Mouse (Mus musculus) c-Kit-positive CD71-positive TER-119-positive erythroid progenitor cells, embryonic 14.5 days (primary cell): Measurements from ENCODE around the gene Pttg1.

Source experiments
- DNase-seq: peaks from one replicate; pipeline ENCODE4 v3.0.0-alpha.2; 2013; ENCODE audit warnings: low spot score

Gene Pttg1

DNA sequence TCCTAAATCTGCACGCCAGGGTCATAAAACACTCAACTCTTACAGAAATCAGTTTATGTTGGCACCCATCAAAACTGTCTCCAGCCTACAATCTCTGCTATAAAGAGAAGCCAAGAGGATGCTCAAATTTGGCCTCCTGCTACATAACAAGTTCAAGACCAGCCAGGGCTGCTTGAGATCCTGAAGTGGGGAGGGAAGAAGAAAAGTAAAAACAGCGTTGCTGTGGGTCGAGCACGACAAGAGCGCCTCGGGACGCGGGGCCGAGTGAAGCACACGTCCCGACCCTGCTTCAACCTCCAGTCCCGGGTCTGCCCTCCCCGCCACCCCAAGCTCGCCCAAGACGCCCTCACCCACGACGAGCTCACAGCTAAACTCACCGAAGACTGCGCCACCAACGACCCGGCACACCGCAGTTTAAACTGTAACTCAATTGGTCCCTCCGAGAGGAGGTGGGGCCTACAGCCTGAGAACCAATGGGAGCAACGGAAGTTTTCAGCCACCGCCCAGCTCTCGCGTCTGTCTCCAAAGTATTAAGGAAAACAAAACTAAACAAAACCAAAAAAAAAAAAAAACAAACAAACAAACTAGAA lies at the start of gene Pttg1:
Gene Pttg1, minus strand, starts transcription at position 428 of the 590 bp plus-strand sequence.
- peak; percentile 88 for DNase-seq

GRCm38 (mm10) chr11:43474225-43474774 lies 48.2 kb upstream of the Pttg1 start, which contains the start of gene C1qtnf2:
Gene C1qtnf2 (plus strand): TSS chr11:43474276.
- peak; percentile 21 for DNase-seq

DNA sequence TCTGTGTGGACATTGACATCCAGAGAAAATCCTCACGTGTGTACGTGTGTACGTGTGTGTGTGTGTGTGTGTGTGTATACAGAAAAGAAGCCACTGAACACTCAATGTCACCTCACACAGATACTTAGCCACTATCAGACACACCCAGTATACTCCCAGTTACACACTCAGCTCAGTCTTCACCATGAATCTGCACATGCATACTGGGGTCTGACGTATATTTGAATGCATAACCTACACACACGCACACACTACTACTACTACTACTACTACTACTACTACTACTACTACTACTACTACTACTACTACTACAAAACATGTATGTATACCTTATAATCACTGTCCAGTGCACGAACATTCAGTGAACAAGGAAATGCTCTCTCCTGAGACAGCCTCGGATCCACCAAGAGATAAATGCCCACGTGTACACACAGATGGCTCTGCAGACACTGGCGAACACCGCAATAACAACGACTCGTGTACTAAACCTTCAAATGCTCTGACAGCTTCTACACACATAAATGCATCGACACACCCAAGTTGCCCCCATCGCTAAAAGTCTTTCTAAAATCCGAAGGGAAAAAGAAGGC lies 47.7 kb upstream of the Pttg1 start:
- DNase-seq = no peak

GRCm38 (mm10) chr11:43473115-43473514 lies 47.1 kb upstream of the Pttg1 start:
- DNase-seq = no peak

DNA sequence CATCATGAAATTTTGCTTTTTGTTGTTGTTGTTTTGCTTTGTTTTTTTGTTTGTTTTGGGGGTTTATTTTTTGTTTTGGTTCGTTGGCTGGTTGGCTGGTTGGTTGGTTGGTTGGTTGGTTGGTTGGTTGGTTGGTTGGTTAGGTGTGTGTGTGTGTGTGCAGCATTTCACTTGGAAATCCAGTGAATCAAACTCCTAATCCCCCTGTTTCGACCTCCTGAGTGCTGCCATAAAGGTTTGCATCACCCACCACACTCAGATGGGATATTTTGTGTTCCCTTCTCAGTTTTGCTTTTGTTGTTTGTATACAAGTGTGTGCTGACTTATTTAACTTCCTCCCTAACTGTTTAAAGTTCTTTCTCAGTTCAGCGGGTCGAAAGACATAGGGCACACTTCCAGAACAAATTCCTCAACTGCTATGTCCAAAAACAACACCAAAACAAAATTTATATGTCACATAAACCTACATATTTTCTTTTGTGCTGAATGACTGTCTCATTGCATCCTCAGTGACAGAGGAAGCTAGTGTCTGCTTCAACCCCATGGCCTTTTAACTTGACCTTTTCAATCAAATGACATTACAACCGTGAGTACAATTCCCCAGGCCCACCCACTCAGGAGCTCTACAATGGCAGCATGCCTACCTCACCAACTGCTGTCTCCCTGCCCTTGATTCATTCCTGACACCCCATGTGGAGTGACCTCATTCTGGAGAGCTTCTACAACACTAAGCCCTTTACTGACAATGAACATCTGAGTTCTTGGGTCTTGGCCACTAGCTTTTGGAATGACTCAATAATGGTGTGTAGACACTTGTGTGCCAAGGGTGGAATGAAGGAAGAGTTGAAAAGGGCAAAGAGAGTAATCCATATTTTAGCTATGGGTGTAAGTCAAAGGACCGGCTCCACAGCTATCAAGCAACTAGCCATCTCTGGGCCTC lies 45.1 kb upstream of the Pttg1 start:
- DNase-seq = no peak

- DNase-seq = no peak
Measured at GRCm38 (mm10) chr11:43470118-43470517, 44.1 kb upstream of the Pttg1 start.

DNA sequence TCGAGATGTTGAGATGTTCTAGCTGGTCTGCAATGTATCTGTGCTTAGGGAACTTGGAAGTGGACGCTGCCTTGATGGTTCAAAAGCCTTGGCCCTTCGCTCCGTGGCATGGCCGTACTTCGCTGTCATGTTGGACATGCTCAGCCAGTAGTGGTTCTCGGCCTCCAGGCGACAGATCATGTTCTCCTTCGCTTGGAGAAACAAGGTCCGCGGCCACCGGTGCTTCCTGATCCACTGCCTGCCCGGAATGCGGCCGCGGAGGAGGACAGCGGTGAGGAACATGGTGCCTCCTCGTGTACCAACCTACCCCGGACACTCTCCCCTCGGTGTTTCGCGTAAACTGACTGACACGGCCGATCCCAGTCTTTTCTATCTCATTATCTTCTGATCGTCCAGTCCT lies 37.2 kb upstream of the Pttg1 start:
- no peak for DNase-seq

- no peak for DNase-seq
Measured at GRCm38 (mm10) chr11:43452266-43452665, 26.2 kb upstream of the Pttg1 start.

GRCm38 (mm10) chr11:43451322-43451721 lies 25.3 kb upstream of the Pttg1 start:
- no peak for DNase-seq

DNA sequence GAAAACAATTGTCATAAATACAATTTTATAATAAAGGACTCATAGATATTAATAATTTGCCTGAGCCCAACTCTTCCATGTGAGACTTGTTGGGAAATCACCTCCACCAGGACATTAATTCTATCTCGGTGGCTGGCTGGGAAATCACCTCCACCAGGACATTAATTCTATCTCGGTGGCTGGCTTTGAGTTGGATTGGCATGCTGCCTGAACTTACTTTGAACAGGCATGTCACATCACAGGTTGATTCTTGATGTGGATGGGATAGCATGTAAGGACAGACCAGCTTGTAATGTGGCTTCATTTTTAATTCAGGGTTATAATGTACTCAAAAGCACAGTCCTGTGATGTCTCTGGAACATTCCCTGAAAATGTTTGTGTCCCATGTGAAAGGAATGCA lies 23.9 kb upstream of the Pttg1 start:
- DNase-seq = no peak

DNA sequence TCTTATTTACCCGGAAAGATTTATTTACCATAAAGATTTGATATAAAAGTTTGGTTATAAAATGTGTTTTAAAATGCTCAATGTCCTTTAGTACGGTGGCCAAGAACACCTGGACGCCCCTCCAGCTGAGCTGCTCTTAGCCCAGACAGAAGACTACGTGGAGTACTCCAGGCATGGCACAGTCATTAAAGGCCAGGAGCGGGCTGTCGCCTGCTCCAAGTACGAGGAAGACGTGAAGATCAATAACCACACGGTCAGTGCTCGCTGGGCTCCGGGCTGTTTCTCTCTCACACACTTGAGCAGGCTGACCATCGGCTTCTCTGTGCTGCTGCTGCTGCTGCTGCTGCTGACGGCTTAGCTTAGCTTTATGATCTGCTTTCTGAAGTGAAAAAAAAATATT lies 17.1 kb upstream of the Pttg1 start:
- DNase-seq = no peak

- no peak for DNase-seq
Measured at GRCm38 (mm10) chr11:43441121-43441520, 15.1 kb upstream of the Pttg1 start.

GRCm38 (mm10) chr11:43434024-43434407 lies 8.0 kb upstream of the Pttg1 start:
- DNase-seq = no peak

DNA sequence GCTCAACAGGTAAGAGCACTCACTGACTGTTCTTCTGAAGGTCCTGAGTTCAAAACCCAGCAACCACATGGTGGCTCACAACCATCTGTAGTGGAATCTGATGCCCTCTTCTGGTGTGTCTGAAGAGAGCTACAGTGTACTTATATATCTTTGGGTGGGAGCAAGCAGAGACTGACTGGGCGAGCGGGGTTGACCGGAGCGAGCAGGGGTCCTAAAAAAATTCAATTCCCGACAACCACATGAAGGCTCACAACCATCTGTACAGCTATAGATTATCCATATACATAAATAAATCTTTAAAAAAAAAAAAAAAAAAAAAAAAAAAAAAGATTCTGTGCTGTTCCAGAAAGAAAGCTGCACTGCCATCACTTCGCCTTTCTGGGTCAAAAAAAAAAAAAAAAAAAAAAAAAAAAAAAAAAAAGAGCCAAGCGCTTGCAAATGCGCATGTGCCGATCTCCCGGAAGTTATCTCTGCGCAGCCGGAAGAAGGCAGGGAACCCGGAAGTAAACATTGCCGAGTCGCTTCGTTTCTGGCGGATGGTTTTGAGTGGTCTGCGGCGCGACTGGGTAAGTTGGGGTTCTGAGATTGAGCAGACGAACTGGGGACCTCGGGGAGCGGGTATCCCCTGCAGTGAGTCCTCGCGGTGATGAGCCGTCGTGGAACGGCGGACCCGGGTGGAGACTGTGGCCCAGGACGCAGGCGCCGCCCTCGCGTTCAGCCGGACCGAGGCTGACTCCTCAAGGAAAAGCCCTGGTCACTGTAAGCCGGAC lies 7.4 kb upstream of the Pttg1 start, which contains the start of gene Slu7:
Gene Slu7, plus strand, starts transcription at position 491 of the 770 bp plus-strand sequence.
- peak; percentile 68 for DNase-seq

- peak; percentile 49 for DNase-seq
Measured at GRCm38 (mm10) chr11:43426414-43426884, 398 bp upstream of the Pttg1 start.

DNA sequence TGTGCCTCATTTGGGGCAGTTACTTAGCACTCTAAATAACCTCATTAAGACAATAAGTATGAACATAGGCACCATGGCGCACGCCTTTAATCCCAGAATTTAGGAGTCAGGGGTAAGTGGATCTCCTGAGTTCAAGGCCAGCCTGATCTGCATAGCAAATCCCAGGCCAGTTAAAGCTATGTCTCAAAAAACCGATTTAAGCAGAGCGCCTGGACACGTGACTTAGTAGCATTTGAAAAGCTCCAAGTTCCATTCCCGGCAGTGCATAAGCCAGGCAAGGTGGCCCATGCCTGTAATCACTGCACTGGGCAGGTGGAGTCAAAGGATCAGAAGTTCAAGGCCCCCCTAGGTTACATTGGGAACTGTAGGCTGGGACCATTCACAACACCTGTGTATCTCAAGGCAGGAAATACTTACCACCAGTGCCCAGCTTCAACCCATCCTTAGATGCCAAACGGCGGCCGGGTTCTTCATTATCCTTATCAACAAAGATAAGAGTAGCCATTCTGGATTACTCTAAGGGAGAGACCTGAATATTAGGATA lies 813 bp downstream of the Pttg1 start:
- no peak for DNase-seq

GRCm38 (mm10) chr11:43424386-43424785 lies 1.7 kb downstream of the Pttg1 start:
- no peak for DNase-seq

DNA sequence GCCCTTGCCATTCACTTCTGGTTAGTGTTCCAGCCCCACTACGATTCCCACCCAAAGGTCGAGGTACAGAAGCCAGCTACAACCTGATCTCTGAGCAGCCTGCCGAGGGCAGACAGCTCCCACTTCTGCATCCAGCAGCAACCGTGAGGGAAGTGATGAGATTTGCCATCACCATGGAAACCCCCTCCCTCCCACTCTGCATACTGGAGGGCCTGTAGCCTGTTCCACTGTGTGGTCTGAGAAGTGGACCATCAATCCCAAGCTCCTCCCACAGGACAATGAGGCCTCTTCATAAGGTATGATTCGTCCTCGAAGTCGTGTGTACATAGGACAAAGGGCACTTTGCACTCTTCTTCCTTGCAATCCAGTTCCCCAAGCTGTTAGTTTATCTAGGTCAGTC lies 8.8 kb downstream of the Pttg1 start:
- DNase-seq = no peak

GRCm38 (mm10) chr11:43412771-43413451 lies 13.1 kb downstream of the Pttg1 start:
- DNase-seq = peak; percentile 61

- DNase-seq = peak; percentile 59
Measured at GRCm38 (mm10) chr11:43411413-43411812, 14.6 kb downstream of the Pttg1 start.

DNA sequence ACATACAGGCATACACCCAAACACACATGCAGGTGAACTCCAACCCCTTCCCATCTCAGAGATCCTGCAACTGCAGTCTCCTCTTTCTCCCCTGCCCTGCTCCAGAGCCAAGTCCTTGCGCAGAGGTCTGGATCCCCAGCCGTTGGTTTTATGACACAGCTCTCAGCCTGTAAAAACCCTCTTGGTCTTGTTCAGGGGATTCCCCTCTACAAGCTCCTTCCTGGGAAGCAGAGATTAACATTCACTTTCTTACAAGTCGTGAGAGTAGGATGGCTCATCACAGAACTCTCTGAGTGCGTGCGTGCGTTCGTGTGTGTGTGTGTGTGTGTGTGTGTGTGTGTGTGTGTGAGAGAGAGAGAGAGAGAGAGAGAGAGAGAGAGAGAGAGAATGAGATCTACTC lies 15.8 kb downstream of the Pttg1 start:
- DNase-seq = no peak
